Mouse (Mus musculus): ENCODE measurements around the gene Ptdss2.

DNA sequence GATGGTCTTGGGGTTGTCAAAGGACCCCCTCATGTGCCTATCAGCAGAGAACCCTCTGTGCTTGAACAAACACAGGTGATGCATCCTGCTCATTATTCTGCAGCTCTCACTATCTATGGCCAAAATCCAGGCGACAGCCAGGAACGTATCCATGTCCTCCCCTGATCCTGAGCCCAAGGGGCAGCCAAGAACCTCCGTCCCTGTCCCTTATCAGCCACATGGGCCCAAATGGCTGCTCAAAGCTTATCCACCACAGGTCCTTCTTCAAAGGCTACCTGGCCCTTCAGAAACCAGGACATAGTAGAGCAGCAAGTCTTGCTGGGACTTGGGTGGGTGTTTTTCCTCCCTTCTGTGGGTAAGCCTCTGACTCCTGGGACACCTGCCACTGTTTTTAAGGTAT, 66.0 kb downstream of the Ptdss2 start:
- TF ChIP-seq POLR2A (IDR thresholded peaks at IDR 0.05; ENCODE audit: insufficient read depth, low read depth, low read length) = no peak
- TF ChIP-seq CTCF (IDR thresholded peaks at IDR 0.05; ENCODE audit: insufficient read depth, low read depth, low read length) = no peak
